Mouse (Mus musculus): Measurements from ENCODE around the gene Mfsd4a. TPM values are rescaled to one million over a fixed set of nuclear protein-coding genes. Genes with fewer than 3 reads are reported as not detected.

Mfsd4a gene
- polyA plus RNA-seq, 1 experiment = not detected

- H3K4me3 ChIP-seq (replicated peaks; ENCODE audit: control insufficient read depth, low read depth, low read length) = no peak overlapping the region
- H3K4me1 ChIP-seq (ENCODE audit: control insufficient read depth, insufficient read depth, low read length) = peaks cover 4% of the 10 kb centered on the region
- H3K27ac ChIP-seq (ENCODE audit: control insufficient read depth, insufficient read depth, low read depth, low read length, poor library complexity) = no peak overlapping the region
- WGBS = 58% methylated on average over 4 of the region's 4 CpGs
- no peak for TF ChIP-seq POLR2A (IDR thresholded peaks at IDR 0.05; ENCODE audit: borderline replicate concordance, control insufficient read depth, low read depth, low read length)
- no peak for TF ChIP-seq CTCF (IDR thresholded peaks at IDR 0.05; ENCODE audit: control insufficient read depth, insufficient read depth, low read length)
Observed at GRCm38 (mm10) chr1:132001880-132002330, 66.0 kb downstream of the Mfsd4a start.

- peaks cover 4% of the 10 kb centered on the region for H3K4me1 ChIP-seq (ENCODE audit: control insufficient read depth, insufficient read depth, low read length)
- no peak overlapping the region for H3K4me3 ChIP-seq (replicated peaks; ENCODE audit: control insufficient read depth, low read depth, low read length)
- H3K27ac ChIP-seq (ENCODE audit: control insufficient read depth, insufficient read depth, low read depth, low read length, poor library complexity) = no peak overlapping the region
- no peak for TF ChIP-seq POLR2A (IDR thresholded peaks at IDR 0.05; ENCODE audit: borderline replicate concordance, control insufficient read depth, low read depth, low read length)
- peak; percentile 45 for TF ChIP-seq CTCF (IDR thresholded peaks at IDR 0.05; ENCODE audit: control insufficient read depth, insufficient read depth, low read length)
Observed at GRCm38 (mm10) chr1:132000506-132000905, 67.4 kb downstream of the Mfsd4a start.

GRCm38 (mm10) chr1:131995062-131995461, 72.8 kb downstream of the Mfsd4a start:
- 33% methylated on average over 4 of the region's 4 CpGs for WGBS
- Histone ChIP-seq H3K4me1 (ENCODE audit: control insufficient read depth, insufficient read depth, low read length) (peaks cover 1% of the 10 kb centered on the region; the same call in 1 of the 2 replicates), H3K27ac (ENCODE audit: control insufficient read depth, insufficient read depth, low read depth, low read length, poor library complexity) (no peak overlapping the region), H3K4me3 (replicated peaks; ENCODE audit: control insufficient read depth, low read depth, low read length) (no peak overlapping the region)
- no peak for TF ChIP-seq POLR2A (IDR thresholded peaks at IDR 0.05; ENCODE audit: borderline replicate concordance, control insufficient read depth, low read depth, low read length)
- 0 out of 2 replicates have a peak, but pooled peaks have one; percentile 16 for TF ChIP-seq CTCF (IDR thresholded peaks at IDR 0.05; ENCODE audit: control insufficient read depth, insufficient read depth, low read length)

- peaks cover 1% of the 10 kb centered on the region; the same call in 1 of the 2 replicates for H3K4me1 ChIP-seq (ENCODE audit: control insufficient read depth, insufficient read depth, low read length)
- WGBS = 55% methylated on average over 12 of the region's 12 CpGs
- no peak overlapping the region for H3K27ac ChIP-seq (ENCODE audit: control insufficient read depth, insufficient read depth, low read depth, low read length, poor library complexity)
- TF ChIP-seq POLR2A (IDR thresholded peaks at IDR 0.05; ENCODE audit: borderline replicate concordance, control insufficient read depth, low read depth, low read length) = no peak
- TF ChIP-seq CTCF (IDR thresholded peaks at IDR 0.05; ENCODE audit: control insufficient read depth, insufficient read depth, low read length) = no peak
- H3K4me3 ChIP-seq (replicated peaks; ENCODE audit: control insufficient read depth, low read depth, low read length) = no peak overlapping the region
Observed at GRCm38 (mm10) chr1:131993169-131994040, 74.5 kb downstream of the Mfsd4a start.

GRCm38 (mm10) chr1:131992561-131993001, 75.3 kb downstream of the Mfsd4a start:
- 54% methylated on average over 7 of the region's 7 CpGs for WGBS
- Histone ChIP-seq H3K4me1 (ENCODE audit: control insufficient read depth, insufficient read depth, low read length) (peaks cover 1% of the 10 kb centered on the region; the same call in 1 of the 2 replicates), H3K27ac (ENCODE audit: control insufficient read depth, insufficient read depth, low read depth, low read length, poor library complexity) (no peak overlapping the region), H3K4me3 (replicated peaks; ENCODE audit: control insufficient read depth, low read depth, low read length) (no peak overlapping the region)
- TF ChIP-seq POLR2A (IDR thresholded peaks at IDR 0.05; ENCODE audit: borderline replicate concordance, control insufficient read depth, low read depth, low read length) = no peak
- no peak for TF ChIP-seq CTCF (IDR thresholded peaks at IDR 0.05; ENCODE audit: control insufficient read depth, insufficient read depth, low read length)

GRCm38 (mm10) chr1:131990083-131990760, 77.6 kb downstream of the Mfsd4a start:
- WGBS = 77% methylated on average over 9 of the region's 9 CpGs
- TF ChIP-seq POLR2A (IDR thresholded peaks at IDR 0.05; ENCODE audit: borderline replicate concordance, control insufficient read depth, low read depth, low read length) = no peak
- peaks cover 1% of the 10 kb centered on the region; the same call in 1 of the 2 replicates for H3K4me1 ChIP-seq (ENCODE audit: control insufficient read depth, insufficient read depth, low read length)

GRCm38 (mm10) chr1:131989476-131989875, 78.4 kb downstream of the Mfsd4a start:
- 87% methylated on average over 4 of the region's 4 CpGs for WGBS
- no peak overlapping the region for H3K4me3 ChIP-seq (replicated peaks; ENCODE audit: control insufficient read depth, low read depth, low read length)
- H3K4me1 ChIP-seq (ENCODE audit: control insufficient read depth, insufficient read depth, low read length) = peaks cover 1% of the 10 kb centered on the region; the same call in 1 of the 2 replicates
- TF ChIP-seq POLR2A (IDR thresholded peaks at IDR 0.05; ENCODE audit: borderline replicate concordance, control insufficient read depth, low read depth, low read length) = no peak
- no peak for TF ChIP-seq CTCF (IDR thresholded peaks at IDR 0.05; ENCODE audit: control insufficient read depth, insufficient read depth, low read length)
- no peak overlapping the region for H3K27ac ChIP-seq (ENCODE audit: control insufficient read depth, insufficient read depth, low read depth, low read length, poor library complexity)

More at GRCm38 (mm10) chr1:131990083-131990760, 77.6 kb downstream of the Mfsd4a start:
- Histone ChIP-seq H3K27ac (ENCODE audit: control insufficient read depth, insufficient read depth, low read depth, low read length, poor library complexity) (no peak overlapping the region), H3K4me3 (replicated peaks; ENCODE audit: control insufficient read depth, low read depth, low read length) (no peak overlapping the region)

- Histone ChIP-seq H3K4me1 (ENCODE audit: control insufficient read depth, insufficient read depth, low read length) (no peaks in the 10 kb centered on the region), H3K27ac (ENCODE audit: control insufficient read depth, insufficient read depth, low read depth, low read length, poor library complexity) (no peak overlapping the region), H3K4me3 (replicated peaks; ENCODE audit: control insufficient read depth, low read depth, low read length) (no peak overlapping the region)
- TF ChIP-seq CTCF (IDR thresholded peaks at IDR 0.05; ENCODE audit: control insufficient read depth, insufficient read depth, low read length) (no peak), POLR2A (IDR thresholded peaks at IDR 0.05; ENCODE audit: borderline replicate concordance, control insufficient read depth, low read depth, low read length) (no peak)
- 78% methylated on average over 15 of the region's 15 CpGs for WGBS
Observed at GRCm38 (mm10) chr1:131987432-131987831, 80.4 kb downstream of the Mfsd4a start.
